Mouse (Mus musculus): ENCODE measurements at regions not wholly inside any gene's neighbourhood (a gene's known extent, or its start where the extent isn't known, plus 50 kb on each side); places are given as distances from the start of the nearest gene placed in this dataset.

DNA sequence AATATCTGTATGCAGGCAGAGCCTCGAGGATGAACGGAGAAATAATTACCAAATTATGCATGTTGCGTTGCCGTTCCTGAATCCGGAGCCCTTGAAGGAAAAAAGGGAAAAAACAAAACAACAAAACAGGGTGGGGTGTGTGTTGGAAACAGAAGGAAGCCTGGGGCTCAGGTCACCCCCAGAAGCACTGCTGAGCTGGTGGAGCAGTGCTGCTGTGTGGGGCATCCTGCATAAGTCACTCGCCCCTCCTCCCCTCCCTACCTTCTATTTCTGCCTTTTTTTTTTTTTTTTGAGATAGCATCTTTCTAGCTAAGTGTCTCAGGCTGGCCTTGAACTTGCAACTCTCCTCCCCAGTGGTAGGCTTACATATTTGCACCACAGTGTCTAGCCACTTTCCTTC is 72.8 kb upstream of the Gm26897 start:
- TF ChIP-seq EP300 (IDR thresholded peaks at IDR 0.05; ENCODE audit: low read depth) (no peak), CTCF (IDR thresholded peaks at IDR 0.05; ENCODE audit: low read depth) (no peak)
